Mouse (Mus musculus): Measurements from ENCODE around the gene Timm10. TPM values are rescaled to one million over a fixed set of nuclear protein-coding genes. Genes with fewer than 3 reads are reported as not detected.

Gene Timm10
- polyA plus RNA-seq (2012; rRNA removed) = 82.0 and 85.7 TPM in 2 replicates

DNA sequence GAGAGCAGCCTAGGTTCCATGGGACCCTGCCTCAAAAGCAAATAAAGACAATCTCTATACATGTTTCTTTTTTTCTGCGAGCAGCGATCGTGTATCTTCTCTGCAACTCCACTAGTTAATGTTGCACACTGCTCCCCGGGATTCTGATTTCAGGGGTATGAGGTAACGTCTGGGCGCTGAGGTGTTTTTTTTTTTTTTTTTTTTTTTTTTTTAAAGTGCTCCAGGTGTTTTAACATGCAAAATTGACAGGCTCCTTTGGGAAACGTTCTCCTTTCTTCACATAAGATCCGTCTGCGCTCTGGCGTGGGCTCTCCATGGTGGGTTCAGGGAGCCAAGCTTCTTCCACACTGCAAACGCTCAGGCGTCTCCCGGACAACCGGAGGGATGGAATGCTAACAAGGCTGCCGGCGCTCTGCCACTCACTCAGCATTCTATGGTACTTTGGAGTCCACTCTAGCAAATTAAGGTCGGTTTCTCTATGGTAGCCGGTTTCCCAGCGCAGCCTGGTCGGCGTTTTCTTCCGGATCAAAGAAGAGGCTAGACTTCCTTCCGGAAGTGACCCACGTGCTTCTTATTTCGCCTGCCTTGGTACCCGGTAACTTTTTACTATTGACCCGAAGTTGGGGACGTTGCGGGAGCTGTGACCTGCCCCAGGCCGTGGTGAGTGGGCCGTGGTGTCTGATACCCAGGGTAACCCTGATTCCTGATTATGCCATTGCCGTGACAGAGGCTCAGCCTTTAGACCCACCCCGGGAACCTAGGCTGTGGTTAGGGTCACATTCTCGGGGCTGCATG, at the start of gene Timm10:
TSS of gene Timm10 (plus strand) at position 510 of the 795 bp plus-strand sequence.
- peak within 1 kb of the TSS; percentile 70 for H3K4me3 ChIP-seq (ENCODE audit: insufficient read depth, low read length)
- TF ChIP-seq POLR2A (IDR thresholded peaks at IDR 0.05; ENCODE audit: extremely low read depth, insufficient read depth, low read length) = peak; percentile 83; the same call in 1 of the 2 replicates
- no peak for TF ChIP-seq CTCF (IDR thresholded peaks at IDR 0.05; ENCODE audit: extremely low read depth, insufficient read depth, low read length)
- no peak within 1 kb of the TSS for H3K27ac ChIP-seq (ENCODE audit: insufficient read depth, low read length)
- H3K4me1 ChIP-seq (ENCODE audit: control insufficient read depth, insufficient read depth, low read length) = peaks cover 2% of the 10 kb centered on the region; the same call in 1 of the 2 replicates

DNA sequence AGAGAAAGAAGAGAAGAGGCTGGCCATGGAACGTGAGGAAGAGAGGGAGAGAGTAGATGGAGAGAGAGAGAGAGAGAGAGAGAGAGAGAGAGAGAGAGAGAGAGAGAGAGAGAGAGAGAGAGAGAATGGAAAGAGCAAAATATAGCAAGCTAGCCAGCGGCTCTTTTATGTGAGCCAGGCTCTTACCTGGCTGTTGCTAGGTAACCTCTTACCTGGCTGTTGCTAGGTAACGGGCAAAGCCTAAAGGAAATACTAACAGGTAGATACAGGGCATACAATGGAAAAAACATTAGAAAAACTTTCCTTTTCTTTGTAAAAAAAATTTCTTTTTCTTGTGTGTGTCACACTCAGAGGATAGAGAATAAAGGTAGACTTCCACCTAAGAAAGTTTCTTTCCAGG, 49.1 kb upstream of the Timm10 start:
- Histone ChIP-seq H3K27ac (ENCODE audit: insufficient read depth, low read length) (no peak overlapping the region), H3K4me1 (ENCODE audit: control insufficient read depth, insufficient read depth, low read length) (no peaks in the 10 kb centered on the region), H3K4me3 (ENCODE audit: insufficient read depth, low read length) (no peak overlapping the region)
- TF ChIP-seq POLR2A (IDR thresholded peaks at IDR 0.05; ENCODE audit: extremely low read depth, insufficient read depth, low read length) (no peak), CTCF (IDR thresholded peaks at IDR 0.05; ENCODE audit: extremely low read depth, insufficient read depth, low read length) (no peak)

DNA sequence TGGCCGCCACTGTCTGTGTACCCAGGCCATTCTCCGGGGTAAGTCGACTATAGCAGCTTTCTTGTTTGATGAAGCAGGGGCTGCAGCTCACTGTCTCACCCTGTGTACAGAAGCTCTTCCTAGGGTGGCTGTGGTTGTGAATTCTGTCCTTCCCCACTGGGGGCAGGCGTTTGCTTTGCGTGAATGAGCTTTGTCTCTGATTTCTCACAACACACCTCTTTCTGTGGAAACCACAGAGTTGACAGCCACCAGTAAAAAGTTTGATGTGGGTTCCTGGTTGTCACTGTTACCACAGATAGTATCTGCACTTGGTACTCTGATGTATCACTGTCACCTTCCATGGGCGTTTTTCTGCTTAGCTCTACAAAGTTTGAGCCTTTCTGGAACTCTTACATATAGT, 47.6 kb upstream of the Timm10 start:
- no peaks in the 10 kb centered on the region for H3K4me1 ChIP-seq (ENCODE audit: control insufficient read depth, insufficient read depth, low read length)
- no peak overlapping the region for H3K4me3 ChIP-seq (ENCODE audit: insufficient read depth, low read length)
- no peak overlapping the region for H3K27ac ChIP-seq (ENCODE audit: insufficient read depth, low read length)
- no peak for TF ChIP-seq POLR2A (IDR thresholded peaks at IDR 0.05; ENCODE audit: extremely low read depth, insufficient read depth, low read length)
- TF ChIP-seq CTCF (IDR thresholded peaks at IDR 0.05; ENCODE audit: extremely low read depth, insufficient read depth, low read length) = no peak

DNA sequence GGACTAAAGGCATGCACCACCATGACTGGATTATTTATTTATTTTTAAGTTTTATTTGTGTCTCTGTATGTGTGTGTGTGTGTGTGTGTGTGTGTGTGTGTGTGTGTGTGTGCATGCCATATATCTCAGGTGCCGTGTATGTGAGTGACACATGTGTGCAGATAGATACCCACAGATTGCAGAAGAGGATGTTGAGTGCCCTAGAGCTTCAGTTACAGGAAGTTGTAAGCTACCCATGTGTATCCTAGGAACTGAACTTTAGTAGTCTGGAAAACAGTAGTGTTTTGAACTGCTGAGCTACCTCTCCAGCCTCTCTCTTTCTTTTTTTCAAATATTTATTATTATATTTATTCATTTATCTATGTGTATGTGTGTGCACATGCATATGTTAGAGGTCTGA, 43.5 kb upstream of the Timm10 start:
- Histone ChIP-seq H3K27ac (ENCODE audit: insufficient read depth, low read length) (no peak overlapping the region), H3K4me1 (ENCODE audit: control insufficient read depth, insufficient read depth, low read length) (no peaks in the 10 kb centered on the region), H3K4me3 (ENCODE audit: insufficient read depth, low read length) (no peak overlapping the region)
- TF ChIP-seq CTCF (IDR thresholded peaks at IDR 0.05; ENCODE audit: extremely low read depth, insufficient read depth, low read length) (no peak), POLR2A (IDR thresholded peaks at IDR 0.05; ENCODE audit: extremely low read depth, insufficient read depth, low read length) (no peak)

DNA sequence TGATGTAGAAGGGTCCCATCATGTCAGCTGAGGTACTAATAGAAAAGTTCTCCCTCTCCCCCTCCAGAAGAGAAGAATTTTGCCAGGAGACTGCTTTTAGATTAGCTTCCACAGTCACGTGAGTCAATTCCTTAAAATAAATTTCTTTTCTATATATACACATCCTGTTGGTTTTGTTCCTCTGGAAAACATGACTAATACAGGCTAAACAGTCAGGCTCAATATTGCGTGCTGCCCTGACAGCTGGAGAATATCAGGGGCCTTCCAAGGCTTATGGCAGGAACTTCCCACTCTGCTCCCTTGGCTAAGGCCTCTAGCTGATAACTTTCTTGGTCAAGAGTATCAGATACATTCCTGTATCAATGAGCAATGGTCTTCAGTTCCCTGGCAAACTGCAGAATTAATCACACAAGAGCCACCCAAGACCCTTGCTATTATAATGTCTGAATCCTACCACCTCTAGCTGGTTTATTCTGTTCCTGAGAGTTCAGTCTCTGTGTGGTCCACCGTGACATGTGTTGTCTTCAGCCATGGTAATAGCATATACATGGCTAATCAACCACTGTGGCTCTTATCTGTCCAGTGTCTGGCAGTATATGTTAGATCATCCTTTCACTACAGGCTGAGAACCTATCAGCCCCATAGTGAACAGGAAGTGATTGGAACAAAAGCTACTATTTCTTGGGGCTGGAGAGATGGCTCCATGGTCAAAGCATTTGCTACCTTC, 42.8 kb upstream of the Timm10 start:
- TF ChIP-seq POLR2A (IDR thresholded peaks at IDR 0.05; ENCODE audit: extremely low read depth, insufficient read depth, low read length) (no peak), CTCF (IDR thresholded peaks at IDR 0.05; ENCODE audit: extremely low read depth, insufficient read depth, low read length) (no peak)
- Histone ChIP-seq H3K4me3 (ENCODE audit: insufficient read depth, low read length) (no peak overlapping the region), H3K4me1 (ENCODE audit: control insufficient read depth, insufficient read depth, low read length) (no peaks in the 10 kb centered on the region), H3K27ac (ENCODE audit: insufficient read depth, low read length) (no peak overlapping the region)

DNA sequence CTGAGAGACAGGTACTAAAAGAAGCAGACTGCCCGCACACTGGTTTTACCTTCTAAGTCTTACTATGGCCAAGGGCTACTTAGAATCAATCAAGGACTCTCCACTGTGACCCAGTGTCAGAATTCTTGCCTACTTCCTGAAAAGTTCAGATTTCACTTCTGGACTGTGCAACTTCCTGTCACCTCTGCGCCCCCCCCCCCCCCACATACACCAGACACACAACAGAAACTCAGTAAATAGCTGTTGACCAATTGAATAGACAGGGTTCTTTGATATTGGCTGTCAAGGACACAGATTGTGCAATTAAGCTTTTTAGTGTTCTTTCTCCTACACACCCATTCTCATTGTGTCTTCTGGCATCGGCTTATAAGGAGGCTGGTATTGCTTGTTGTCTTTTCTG, 38.5 kb upstream of the Timm10 start:
- Histone ChIP-seq H3K4me1 (ENCODE audit: control insufficient read depth, insufficient read depth, low read length) (no peaks in the 10 kb centered on the region), H3K4me3 (ENCODE audit: insufficient read depth, low read length) (no peak overlapping the region)
- TF ChIP-seq CTCF (IDR thresholded peaks at IDR 0.05; ENCODE audit: extremely low read depth, insufficient read depth, low read length) (no peak), POLR2A (IDR thresholded peaks at IDR 0.05; ENCODE audit: extremely low read depth, insufficient read depth, low read length) (no peak)

DNA sequence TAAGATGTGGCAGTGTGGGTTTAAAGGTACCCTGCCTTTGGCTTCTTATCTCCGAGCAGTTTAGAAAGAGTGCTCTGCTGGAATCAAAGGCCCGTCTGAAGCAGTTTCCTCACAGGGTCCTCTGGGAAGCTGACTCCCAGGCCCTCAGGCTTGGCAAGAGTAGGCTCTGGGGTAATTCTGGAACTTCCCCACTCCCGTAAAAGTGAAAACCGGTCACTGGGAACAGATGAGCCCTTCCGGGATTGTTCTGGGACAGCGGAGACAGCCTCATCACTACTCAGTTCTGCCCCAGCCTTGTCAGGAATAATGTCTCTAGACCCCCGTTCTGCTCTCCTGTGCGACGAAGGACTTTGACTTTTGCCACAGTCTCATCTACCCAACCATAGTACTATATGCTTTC, 36.4 kb upstream of the Timm10 start:
- Histone ChIP-seq H3K27ac (ENCODE audit: insufficient read depth, low read length) (no peak overlapping the region), H3K4me3 (ENCODE audit: insufficient read depth, low read length) (no peak overlapping the region), H3K4me1 (ENCODE audit: control insufficient read depth, insufficient read depth, low read length) (no peaks in the 10 kb centered on the region)
- TF ChIP-seq POLR2A (IDR thresholded peaks at IDR 0.05; ENCODE audit: extremely low read depth, insufficient read depth, low read length) = no peak
- TF ChIP-seq CTCF (IDR thresholded peaks at IDR 0.05; ENCODE audit: extremely low read depth, insufficient read depth, low read length) = no peak

More for the DNA sequence above, 38.5 kb upstream of the Timm10 start:
- H3K27ac ChIP-seq (ENCODE audit: insufficient read depth, low read length) = no peak overlapping the region

DNA sequence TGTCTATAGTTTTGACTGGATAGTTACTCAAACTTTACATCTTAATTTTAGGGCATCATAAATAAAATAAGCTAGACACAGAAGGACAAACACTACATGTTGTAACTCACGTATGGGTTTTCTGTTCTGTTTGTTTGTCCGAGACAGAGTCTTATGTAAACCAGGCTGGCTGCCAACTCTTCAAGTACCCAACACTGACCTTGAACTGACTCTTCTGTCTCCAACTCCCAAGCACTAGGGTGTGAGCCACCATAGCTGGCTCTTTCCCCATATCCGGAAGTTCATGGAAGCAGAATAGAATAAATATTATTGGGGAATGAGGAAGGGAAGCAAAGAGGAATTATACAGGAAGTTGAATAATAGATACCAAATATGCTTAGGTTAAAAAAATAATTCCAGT, 34.3 kb upstream of the Timm10 start:
- Histone ChIP-seq H3K4me3 (ENCODE audit: insufficient read depth, low read length) (no peak overlapping the region), H3K27ac (ENCODE audit: insufficient read depth, low read length) (no peak overlapping the region), H3K4me1 (ENCODE audit: control insufficient read depth, insufficient read depth, low read length) (no peaks in the 10 kb centered on the region)
- TF ChIP-seq POLR2A (IDR thresholded peaks at IDR 0.05; ENCODE audit: extremely low read depth, insufficient read depth, low read length) (no peak), CTCF (IDR thresholded peaks at IDR 0.05; ENCODE audit: extremely low read depth, insufficient read depth, low read length) (no peak)

DNA sequence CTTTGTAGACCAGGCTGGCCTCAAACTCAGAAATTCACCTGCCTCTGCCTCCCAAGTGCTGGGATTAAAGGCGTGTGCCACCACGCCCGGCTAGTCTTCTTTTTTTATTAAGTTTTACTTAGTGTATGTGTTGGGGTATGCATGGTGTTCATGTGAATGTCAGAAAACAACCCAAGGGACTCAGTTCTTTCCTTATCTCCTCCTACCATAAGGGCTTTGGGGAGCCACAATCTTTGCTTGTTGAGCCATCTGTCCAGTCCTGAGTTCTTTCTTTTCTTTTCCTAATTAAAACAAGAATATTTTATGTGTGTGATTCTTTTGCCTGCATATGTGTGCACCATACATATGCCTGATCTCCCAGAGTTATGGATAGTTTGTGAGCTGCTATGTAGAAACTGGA, 33.6 kb upstream of the Timm10 start:
- Histone ChIP-seq H3K4me1 (ENCODE audit: control insufficient read depth, insufficient read depth, low read length) (no peaks in the 10 kb centered on the region), H3K27ac (ENCODE audit: insufficient read depth, low read length) (no peak overlapping the region), H3K4me3 (ENCODE audit: insufficient read depth, low read length) (no peak overlapping the region)
- TF ChIP-seq CTCF (IDR thresholded peaks at IDR 0.05; ENCODE audit: extremely low read depth, insufficient read depth, low read length) (no peak), POLR2A (IDR thresholded peaks at IDR 0.05; ENCODE audit: extremely low read depth, insufficient read depth, low read length) (no peak)

DNA sequence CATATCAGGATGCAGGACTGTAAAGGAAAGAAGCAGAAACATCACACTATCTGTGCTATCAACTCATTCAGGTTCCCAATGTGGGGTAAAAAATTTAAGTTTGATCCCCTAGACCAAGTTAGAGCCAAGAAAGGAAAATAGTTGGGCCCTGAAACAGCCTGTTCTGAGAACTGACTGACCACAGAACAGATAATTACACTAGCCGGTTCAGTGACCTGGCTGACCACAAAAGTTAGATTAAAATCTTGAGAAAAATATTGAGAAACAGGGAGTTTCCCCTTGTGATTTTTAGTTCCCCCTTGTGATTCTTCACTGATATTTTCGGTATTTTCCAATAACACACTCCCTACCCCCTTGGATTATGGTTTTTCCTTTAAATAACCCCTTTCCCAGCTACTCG, 32.9 kb upstream of the Timm10 start:
- no peak overlapping the region for H3K27ac ChIP-seq (ENCODE audit: insufficient read depth, low read length)
- TF ChIP-seq POLR2A (IDR thresholded peaks at IDR 0.05; ENCODE audit: extremely low read depth, insufficient read depth, low read length) (no peak), CTCF (IDR thresholded peaks at IDR 0.05; ENCODE audit: extremely low read depth, insufficient read depth, low read length) (no peak)

More for the DNA sequence above, 32.9 kb upstream of the Timm10 start:
- H3K4me3 ChIP-seq (ENCODE audit: insufficient read depth, low read length) = no peak overlapping the region
- no peaks in the 10 kb centered on the region for H3K4me1 ChIP-seq (ENCODE audit: control insufficient read depth, insufficient read depth, low read length)

Measured in cortical plate, adult 2 months (tissue).